Mouse (Mus musculus): ENCODE measurements at regions not wholly inside any gene's neighbourhood (a gene's known extent, or its start where the extent isn't known, plus 50 kb on each side); places are given as distances from the start of the nearest gene placed in this dataset.

DNA sequence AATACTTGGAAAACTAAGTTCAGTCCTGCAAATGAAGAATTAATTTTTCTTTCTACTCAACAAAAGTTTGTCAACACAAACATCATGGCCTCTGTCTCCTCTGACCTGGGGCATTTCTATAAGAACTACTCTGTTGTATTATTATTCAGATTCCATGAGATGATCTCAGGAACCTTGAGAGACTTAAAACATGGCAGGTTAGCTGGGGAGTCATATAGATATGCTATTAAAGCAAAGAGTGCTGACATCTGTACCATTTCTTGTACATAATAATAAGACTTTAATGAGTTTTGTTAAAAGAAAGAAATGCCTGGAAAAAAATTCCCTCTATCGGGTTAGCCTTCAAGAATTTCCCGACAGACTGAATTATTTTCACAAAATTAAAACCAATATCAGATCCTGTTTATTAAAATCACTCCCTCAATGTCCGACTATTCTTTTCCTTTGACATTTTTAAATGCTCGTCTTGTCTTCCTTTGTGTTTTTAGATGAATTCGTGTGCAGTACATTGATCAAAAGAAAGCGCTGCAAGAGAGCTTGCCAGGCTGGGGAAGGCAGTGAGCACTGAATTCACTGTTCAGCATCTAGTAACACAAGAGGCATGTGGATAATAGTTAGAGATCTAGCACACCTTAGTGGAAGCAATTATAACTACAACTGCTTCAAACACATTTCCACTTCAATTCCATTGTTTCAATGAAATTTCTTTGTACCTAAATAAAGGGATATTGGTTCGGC, 145.0 kb upstream of the Cxadr start:
- DNase-seq = no peak

DNA sequence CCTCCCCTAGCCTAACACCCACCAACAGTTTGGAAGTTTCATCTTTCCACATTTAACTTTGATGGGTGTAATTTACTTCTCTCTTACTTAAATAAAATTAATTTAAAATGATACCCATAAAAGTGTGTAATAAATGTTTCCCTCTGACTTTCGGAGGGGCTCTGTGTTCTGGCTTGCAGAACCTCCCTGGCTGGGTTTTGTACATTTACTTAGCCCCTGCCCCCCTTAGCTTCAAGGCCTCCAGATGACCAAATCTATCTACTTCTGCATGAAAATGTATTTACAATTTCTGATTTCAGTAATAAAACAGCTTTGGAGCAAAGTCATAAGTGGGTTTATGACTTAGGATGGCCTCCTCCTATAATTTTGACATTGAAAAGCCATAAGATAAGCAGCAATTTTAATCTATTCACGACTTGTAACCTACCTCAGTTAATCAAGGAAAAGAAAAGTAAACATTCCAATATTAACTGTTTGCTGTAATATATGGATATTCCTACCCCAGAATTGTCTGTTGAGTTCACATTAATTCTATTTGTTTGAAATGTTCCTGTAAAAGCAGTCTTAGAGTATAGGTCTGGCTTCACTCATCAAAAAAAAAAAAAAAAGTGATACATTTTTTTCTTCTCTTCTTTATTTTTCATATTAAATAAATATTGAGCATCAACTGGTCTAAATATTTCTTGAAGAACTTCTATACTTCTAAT, 147.2 kb upstream of the Cxadr start:
- DNase-seq = no peak

DNA sequence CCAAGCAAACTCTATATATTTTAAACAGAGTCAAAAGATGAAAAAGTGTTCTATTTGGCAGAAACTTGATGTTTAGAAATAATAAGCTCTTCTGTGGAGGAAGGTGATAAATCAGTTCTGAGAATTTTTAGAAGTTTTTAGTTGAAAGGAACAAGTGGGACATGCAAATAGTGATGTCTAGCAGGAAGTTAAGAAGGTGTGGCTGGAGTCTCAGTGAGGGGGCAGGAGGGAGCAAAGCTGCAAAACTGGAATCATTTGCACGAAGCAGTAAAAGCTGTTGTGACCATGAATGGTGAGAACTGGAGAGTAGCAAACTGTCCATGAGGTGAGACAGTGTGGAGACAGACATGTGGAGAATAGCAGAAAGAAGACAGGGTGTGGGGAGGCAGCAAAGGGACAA, 157.1 kb upstream of the Cxadr start:
- DNase-seq = no peak

DNA sequence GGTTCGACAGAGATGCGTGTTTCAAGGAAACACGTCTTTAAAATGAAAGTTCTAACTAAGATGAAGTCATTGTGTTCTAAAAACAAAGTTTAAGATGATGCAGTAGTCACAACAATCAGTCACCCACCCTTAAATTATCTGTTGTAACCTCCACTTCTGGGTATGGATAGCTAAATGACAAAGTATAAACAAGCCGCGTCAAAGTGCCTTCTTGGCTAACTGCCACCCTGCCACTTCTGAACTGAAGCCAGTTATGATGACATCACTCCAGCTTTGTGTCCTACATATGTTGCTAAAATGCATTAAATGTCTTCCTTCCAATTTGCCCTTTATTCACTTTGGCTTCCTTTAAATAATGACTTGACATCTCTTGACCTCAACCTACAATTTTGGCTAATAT, 165.8 kb upstream of the Cxadr start:
- DNase-seq = peak; percentile 6

DNA sequence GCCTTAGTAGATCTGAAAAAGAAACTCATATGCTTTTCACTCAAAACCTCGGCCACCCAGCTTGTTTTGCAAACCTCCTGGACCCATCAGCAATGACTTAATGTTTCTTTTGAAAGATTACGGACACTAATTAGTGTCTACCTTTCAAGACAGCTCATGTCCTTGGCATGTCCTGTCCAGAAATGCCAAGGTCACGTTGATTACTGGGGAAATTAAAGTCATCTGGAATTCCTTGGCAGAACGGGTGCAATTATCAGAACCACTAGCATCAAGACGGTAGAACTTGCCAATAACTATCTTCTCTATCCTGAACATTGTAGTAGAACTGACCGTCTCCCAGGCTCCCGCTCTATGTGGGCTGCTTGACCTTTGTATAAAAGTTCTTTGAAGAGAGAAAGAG, 166.8 kb upstream of the Cxadr start:
- DNase-seq = peak; percentile 4

DNA sequence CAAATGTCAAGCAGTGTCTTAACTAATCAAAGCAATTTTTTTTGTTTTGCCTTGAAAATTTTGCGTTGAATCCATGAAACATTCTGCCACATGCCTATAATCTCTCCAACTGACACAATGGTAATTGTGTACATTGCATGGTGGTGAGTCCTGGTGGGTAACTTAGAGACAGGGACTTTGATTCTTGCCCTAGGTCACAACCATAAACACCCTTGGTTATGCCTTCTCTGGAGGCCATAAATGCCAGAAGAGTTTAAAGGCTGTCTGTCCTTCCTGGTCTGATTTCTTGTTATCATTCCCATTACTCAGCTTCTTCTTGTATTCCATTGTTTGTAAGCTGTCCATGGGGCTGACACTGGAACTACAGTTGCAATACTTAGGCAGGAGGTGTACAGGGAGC, 179.6 kb upstream of the Cxadr start:
- no peak for DNase-seq

DNA sequence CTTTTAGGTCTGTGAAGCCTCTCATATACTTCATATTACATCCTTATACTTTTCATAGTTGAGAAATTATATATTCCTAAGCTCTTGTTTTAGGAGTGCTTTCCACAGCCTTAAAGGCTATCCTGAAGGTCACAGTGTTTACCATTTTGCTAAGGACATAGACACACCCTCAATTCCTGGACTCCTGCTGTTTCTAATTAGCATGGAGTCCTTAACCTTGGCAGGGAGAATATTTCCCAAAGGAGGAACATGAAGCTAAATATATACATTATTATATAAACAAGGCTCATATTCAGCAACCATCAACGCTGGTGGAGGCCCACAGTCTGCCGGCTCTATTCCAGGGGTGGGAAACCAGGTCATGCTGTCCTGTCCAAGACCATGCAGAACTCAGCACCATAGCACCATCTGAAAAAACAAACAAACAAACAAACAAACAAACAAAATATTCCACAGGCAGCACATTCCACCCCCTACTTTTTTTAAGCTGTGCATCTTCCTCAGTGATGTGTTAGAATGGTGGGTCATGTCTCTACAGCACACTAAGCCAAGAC, 180.9 kb upstream of the Cxadr start:
- DNase-seq = no peak

DNA sequence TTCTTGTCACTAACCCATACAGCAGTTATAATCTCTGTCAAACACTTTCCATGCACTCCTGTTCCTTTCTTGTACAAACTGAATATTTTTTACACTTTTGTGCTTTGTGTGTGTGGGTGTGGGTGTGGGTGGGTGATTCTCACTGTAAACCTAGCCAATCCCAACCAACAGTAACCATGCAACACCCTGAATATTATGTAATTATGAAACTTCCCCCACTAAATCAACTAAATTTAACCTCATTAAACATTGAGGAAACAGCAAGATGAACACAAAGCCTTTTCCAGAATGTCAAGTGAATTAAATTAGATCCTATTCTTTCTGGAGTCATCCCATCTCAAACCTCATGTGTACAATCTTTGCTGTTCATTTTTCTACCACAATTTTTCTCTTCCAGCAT, 197.0 kb upstream of the Cxadr start:
- no peak for DNase-seq

DNA sequence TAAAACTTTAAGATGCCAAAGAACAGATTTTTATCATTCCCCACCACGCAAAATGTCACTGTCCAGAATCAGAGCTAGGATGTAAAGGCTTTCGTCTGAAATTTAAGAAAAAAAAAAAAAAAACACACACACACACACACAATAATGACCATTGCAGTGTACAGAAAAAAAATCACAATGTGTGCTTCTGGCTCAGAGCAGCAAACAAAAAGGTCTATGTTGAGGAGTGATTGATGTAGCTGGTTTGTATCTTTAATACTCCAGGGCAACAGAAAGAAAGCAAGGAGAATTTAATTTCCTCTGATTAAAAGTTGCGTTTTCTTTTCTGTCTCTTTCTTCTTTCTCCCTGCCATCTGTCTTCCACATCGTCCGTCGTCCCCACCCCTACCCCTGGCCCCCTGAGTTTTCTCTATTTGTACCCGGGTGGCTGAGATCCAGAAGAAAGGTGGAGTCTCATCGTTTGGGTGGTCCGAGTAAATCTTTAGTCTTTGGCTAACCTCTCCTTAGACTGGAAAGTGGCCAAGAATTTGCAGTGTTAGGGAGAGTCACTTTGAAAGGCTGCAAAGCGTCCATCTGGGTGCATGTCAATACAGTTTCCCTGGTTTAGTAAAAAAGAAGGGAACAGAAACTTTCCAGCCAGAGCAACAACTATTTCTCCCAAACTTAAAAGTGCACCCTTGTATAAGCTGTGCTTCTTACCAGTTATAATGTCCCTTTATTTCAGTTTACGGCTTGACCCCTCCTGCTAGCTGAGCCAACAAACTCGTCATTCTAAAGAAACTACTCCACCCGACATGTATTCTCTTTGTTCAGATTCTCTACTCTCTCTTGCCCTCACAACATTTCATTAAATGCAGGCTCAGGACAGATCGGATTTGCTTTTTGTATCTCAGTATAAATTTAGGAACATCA, 199.6 kb upstream of the Cxadr start:
- no peak for DNase-seq

DNA sequence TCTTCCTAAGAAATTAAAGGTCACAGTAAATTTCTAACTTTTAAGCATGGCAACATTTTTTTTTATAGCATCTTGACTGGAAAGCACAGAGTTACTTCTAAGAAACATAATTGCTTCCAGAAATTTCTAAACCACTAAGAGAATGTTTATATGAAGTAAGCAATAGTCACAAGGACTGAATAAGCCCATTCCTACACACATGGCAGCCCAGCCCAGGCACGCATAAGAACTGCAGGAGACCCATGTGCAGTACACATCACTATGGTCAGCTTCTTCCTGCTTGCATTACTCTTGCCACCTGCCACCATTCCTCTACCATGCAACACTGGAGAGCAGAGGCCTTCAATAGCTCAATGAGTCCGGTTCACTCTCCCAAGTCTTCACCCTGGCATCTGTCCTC, 201.4 kb upstream of the Cxadr start:
- no peak for DNase-seq

DNA sequence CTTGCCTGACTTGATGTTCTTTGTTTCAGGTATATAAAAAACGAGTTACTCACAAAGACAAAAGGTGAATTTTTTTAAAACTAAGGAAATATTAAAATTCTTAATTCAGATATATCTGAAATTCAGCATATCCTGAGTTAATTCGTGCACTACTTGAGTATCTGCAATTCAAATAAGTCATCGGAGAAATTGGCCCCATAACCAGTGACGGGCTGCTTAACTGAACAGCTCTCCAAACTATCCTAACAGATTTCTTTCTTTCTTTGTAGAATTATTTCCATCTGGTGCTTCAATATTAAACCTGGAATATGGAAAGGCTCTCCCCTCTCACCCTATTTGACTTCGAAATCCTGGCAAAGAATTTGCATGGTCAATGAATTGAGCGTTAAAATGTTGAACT, 202.2 kb upstream of the Cxadr start:
- no peak for DNase-seq

DNA sequence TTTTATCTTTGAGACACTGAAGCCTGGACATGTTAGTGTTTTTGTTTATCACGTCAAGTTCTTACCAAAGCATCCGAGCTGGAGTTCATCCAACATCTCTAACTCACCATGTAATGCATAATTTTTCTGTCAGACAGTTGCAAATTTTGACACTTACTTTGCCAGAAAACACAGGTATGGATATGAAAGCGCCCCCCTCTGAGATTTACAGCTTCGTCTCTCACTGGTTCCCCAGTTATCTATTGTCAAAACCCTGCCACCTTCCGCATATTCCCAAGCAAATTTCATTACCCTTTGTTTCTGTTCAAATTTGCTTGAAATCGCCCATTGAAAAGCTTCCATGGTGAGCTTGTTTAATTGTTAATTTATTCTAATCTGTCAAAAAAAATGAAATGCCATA, 202.7 kb upstream of the Cxadr start:
- no peak for DNase-seq

DNA sequence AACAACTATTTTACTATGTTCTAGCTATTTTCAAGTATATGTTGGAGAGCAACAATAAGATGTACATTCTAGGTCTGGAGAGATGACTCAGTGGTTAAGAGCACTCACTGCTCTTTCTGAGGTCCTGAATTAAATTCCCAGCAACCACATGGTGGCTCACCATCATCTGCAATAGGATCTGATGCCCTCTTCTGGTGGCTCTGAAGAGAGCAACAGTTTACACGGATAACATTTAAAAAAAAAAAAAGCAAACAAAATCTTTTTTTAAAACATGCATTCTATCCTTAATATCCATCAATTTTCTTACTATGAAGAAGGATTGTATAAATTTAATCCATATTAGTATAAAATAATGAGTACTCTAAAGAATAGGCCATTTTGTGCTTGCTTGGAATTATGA, 204.7 kb upstream of the Cxadr start:
- no peak for DNase-seq

DNA sequence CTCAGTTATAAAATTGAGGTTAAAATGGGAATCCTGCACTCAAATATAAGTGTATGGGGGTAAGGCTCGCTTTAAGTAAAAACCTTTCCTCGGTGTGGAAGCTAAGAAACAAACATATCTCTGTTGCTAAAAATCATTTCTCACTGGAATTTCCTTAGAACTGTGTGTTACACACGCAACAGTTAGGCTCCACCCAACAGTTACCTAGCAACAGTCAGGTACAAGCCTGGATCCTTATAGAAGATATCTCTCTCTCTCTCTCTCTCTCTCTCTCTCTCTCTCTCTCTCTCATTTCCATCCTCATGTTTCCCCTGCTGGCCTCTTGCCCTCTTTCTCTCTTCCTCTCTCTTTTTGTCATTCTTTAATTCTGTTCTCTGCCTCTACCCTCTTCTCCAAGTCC, 211.1 kb upstream of the Cxadr start:
- no peak for DNase-seq

DNA sequence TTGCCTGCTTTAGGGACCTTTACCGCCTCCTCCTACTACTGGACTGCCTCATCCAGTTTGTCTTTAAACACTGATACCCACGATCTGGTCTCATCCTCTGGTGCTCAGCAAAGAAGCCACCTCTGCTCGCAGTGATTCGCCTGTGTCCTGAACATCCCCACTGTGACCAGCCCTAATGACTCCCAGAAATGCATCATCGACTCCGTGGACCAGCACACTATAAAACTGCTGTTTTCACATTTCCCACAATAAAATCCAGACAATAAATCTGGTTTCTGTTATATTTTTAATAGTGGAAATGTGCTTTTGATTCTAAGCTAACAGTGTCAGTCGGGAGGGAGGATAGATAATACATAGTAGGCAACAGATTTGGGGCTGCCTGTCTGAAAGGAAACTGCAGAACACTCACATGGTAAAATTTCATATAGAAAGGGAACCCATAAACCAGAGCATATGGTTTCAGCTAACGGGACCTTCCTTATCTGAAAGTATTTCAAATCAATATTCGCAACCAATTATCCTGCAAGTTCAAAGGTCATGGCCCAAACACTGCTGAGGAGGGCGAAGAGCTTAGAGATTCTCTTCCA, 233.7 kb upstream of the Cxadr start:
- no peak for DNase-seq

DNA sequence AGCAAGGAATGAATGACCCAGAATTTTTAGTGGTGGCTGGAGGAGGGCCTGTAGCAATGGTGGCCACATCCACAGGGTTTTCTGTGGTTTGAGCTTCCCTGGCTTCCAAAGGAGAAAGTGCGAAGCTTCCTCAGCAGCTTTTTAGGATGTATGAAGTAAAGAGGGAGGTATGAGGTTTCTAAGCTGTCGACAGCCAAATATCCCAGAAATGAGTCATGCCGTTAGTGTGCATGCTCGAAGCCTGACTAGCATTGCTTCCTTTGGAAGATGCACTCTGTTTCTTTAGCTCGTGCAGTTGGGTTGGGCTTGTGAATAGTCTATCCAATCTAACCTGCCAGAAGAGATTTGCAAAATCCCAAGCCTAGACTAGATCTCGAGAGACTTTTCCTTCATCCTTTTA, 240.8 kb upstream of the Cxadr start:
- DNase-seq = no peak

DNA sequence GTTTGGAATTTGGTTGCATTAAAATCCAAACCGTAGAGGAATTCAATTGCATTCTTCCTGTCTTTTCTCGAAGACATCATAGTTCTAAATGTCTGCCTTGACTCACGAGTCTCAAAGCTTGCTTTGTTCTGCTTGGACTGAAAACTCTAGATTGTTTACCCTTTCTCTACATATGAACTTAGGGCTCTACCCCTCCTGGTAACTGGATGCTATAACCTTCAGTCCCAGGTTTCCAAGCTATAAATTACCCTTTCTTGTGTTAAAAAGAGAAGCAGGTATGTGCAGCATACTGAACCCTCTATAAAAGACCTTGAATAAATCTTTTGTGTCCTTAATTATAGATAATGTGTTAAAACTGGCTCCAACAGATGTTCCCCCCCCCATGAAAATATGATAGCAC, 243.7 kb upstream of the Cxadr start:
- no peak for DNase-seq

DNA sequence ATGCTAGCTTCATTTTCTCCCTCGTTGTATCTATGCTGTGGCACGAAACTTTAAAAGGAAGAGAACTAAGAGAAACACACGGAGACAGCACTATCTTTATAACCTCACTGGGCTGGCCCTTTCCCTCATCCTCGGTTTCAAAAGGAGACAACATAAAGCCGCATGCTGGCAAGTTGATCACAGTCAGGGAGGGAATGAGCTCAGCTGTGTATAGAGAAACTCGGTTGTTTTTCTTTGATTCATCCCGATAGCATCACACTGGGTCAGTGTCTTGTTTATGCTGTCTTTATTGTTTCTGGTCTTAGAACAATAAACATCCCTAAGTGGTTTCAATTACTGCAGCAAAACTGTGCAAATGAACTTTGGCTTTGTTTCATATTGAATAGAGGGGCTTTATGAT, 249.2 kb upstream of the Cxadr start:
- no peak for DNase-seq

DNA sequence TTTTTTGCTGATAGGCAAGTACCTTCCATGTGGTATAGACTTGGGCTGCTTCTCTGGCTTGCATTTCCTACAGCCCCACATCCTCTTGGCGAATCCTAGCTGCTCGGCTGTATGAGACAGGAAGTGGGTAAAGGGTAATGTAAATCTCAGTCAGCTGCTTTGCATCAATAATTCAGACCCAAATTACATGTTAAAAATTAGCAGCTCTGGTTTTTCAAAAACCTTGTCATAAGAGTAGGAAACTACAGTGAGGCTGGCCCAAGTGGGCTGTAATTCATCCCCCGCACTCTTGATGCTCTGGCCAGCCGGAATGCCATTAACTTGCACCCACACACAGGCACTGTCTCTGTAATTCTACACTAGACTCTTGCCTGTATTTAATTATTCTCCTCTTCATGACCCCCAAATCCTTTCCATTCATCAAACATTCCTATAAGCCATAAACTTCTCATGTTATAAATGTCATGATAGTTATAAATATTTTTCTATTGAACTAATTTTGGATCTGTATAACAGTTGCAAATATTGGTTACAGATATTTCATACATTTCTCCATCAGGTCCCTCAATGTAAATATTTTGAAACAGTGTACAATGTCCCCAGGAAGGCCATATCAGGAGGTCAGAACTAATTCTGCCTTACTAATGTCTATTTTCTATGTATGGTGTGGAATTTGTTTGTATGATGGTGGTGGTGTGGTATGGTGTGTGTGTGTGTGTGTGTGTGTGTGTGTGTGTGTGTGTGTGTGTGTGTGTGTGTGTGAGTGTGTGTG, 261.0 kb upstream of the Cxadr start:
- no peak for DNase-seq

DNA sequence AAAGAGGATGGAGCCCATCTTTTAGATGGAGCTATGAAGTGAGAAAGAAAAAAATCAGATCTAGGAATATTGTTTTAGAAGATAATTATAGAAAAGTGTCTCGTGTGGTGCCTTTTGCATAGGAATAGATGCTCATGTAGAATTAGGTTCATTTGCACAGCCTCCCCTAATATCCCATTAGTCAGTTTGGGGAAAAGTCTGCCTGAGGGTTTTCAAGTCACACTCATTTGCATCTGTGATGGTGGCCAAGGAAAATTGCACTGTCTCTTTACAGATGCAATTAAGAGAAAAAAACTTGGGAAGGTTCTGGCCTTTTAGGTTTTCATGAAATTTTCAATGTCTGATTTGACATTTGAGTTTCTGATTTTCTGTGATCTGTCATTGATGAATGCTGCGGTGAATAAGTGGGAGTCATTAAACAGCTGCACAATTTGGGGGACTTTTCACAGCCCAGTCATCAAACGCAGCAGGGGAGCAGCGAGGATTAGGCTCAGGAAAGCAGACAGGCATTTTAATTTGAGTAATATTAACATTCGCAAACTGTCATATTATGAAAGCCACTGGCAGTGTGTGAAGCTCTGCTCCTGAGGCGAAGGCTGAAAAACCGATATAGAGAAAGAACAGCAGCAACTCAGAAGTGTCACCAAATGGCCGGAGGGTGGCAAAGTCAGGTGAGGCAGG, 281.5 kb upstream of the Cxadr start:
- DNase-seq = no peak

DNA sequence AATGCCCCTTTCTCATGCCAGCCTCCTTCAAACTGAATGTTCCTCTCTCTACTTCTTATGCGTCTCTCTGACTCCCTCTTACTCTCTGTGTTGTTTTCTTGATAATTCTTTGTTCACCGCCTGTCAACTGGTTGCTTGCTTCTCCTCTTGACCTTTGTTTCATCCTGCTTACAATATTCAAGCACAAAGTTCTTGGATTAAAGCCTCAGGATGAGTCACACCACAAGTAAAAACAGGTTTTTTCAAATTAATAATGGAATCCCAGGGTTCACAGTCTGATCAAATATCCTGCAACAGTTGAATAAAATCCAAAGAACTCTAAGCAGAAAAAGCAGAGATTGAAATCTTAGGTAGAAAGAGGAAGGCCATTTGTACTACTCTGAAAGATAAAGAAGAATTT, 285.9 kb upstream of the Cxadr start:
- no peak for DNase-seq

Measured in adrenal gland, adult 8-10 months (tissue).